Mouse (Mus musculus) liver, adult 2 months (tissue): ENCODE measurements at regions not wholly inside any gene's neighbourhood (a gene's known extent, or its start where the extent isn't known, plus 50 kb on each side); places are given as distances from the start of the nearest gene placed in this dataset.

ENCODE experiments used
- CTCF ChIP-seq: fragments of 200-500 bp; IDR thresholded peaks from 2 replicates; pipeline ENCODE4 v1.5.1; 2011; ENCODE audit warnings: low read depth, low read length, control low read depth
- POLR2A ChIP-seq: fragments of 200-500 bp; IDR thresholded peaks from 2 replicates; pipeline ENCODE4 v1.6.1; 2011; ENCODE audit warnings: low read length, control low read depth; ENCODE audit not compliant: insufficient read depth; ENCODE audit errors: extremely low read depth

GRCm38 (mm10) chr13:72810626-72811025 is 182.0 kb downstream of the Irx2 start:
- TF ChIP-seq POLR2A (no peak), CTCF (no peak)
